Mouse (Mus musculus) gastrocnemius, adult 2 months (tissue): ENCODE results near the gene Cep164. TPM values are rescaled to one million over a fixed set of nuclear protein-coding genes. Genes with fewer than 3 reads are reported as not detected.
"Not testable (repeated sequence)": the region's sequence is repeated elsewhere in the genome, so short reads cannot be mapped to it uniquely, and the experiment has no call there.

Experiments used
- DNase-seq: peaks from one replicate; pipeline ENCODE4 v3.0.0; 2022
- H3K27ac ChIP-seq: fragments of 200-600 bp; 2 replicates; pipeline ENCODE4 v1.8.1; 2022; ENCODE audit warnings: mild to moderate bottlenecking
- H3K4me3 ChIP-seq: fragments of 200-600 bp; 2 replicates; pipeline ENCODE4 v1.8.1; 2022; ENCODE audit warnings: mild to moderate bottlenecking, moderate library complexity
- CTCF ChIP-seq: fragments of 200-600 bp; IDR thresholded peaks from 2 replicates; pipeline ENCODE4 v1.8.1; 2022; ENCODE audit warnings: antibody characterized with exemption, mild to moderate bottlenecking, moderate library complexity
- intact Hi-C: fragments of 180-260 bp; cut with DNase I; formaldehyde crosslinking; loops from one replicate; pipeline ENCODE4 v1.15.1; 2025
- total RNA-seq, 2 experiments: library from RNA; stranded (reverse); gene quantifications; 2 replicates each; pipeline ENCODE4 v1.2.3; 2021

Cep164 gene
- total RNA-seq, 2 experiments from 2014 or later = 2.0 to 2.5 TPM

GRCm38 (mm10) chr9:45846891-45847460 lies 18.5 kb upstream of the Cep164 start:
- intact Hi-C loops = no loop called here
- Histone ChIP-seq H3K27ac (peak overlapping the region; percentile 79), H3K4me3 (no peak overlapping the region)
- TF ChIP-seq CTCF = no peak
- no peak for DNase-seq

GRCm38 (mm10) chr9:45846176-45846575 lies 17.7 kb upstream of the Cep164 start:
- peak overlapping the region; percentile 79 for H3K27ac ChIP-seq
- peak; percentile 13 for DNase-seq
- intact Hi-C loops, H3K4me3 ChIP-seq: not testable (repeated sequence)

GRCm38 (mm10) chr9:45845541-45845940 lies 17.1 kb upstream of the Cep164 start:
- intact Hi-C loops = no loop called here
- peak; percentile 24 for DNase-seq
- Histone ChIP-seq H3K4me3 (no peak overlapping the region; the same call in 1 of the 2 replicates), H3K27ac (peak overlapping the region; percentile 79)
- TF ChIP-seq CTCF = no peak

GRCm38 (mm10) chr9:45843780-45844179 lies 15.3 kb upstream of the Cep164 start:
- Histone ChIP-seq H3K4me3 (peak overlapping the region; percentile 75), H3K27ac (peak overlapping the region; percentile 86)
- peak; percentile 13 for DNase-seq
- TF ChIP-seq CTCF = no peak
- intact Hi-C loops = no loop called here

- intact Hi-C loops = no loop called here
- H3K27ac ChIP-seq = peak overlapping the region; percentile 86
- H3K4me3 ChIP-seq = peak overlapping the region; percentile 75
- TF ChIP-seq CTCF = no peak
- DNase-seq = peak; percentile 55
Observed at GRCm38 (mm10) chr9:45843007-45843406, 14.5 kb upstream of the Cep164 start.

- peak overlapping the region; percentile 75 for H3K4me3 ChIP-seq
- peak overlapping the region; percentile 86 for H3K27ac ChIP-seq
- TF ChIP-seq CTCF = no peak
- peak; percentile 81 for DNase-seq
- intact Hi-C loops = no loop called here
Observed at GRCm38 (mm10) chr9:45841458-45841857, 13.0 kb upstream of the Cep164 start.

- TF ChIP-seq CTCF = no peak
- H3K27ac ChIP-seq = peak overlapping the region; percentile 86
- intact Hi-C loops = no loop called here
- H3K4me3 ChIP-seq = peak overlapping the region; percentile 75
- DNase-seq = peak; percentile 76
Observed at GRCm38 (mm10) chr9:45840331-45840730, 11.8 kb upstream of the Cep164 start.

GRCm38 (mm10) chr9:45839982-45840300 lies 11.4 kb upstream of the Cep164 start:
- TF ChIP-seq CTCF = no peak
- intact Hi-C loops = loop anchor here (5.0 kb wide), 1 partner anchor 37 kb away; no protein-coding TSS in a partner anchor
- DNase-seq = peak; percentile 59
- Histone ChIP-seq H3K27ac (peak overlapping the region; percentile 86), H3K4me3 (peak overlapping the region; percentile 75)

- intact Hi-C loops = loop anchor here (5.0 kb wide), 1 partner anchor 38 kb away; no protein-coding TSS in a partner anchor
- peak; percentile 88 for DNase-seq
- Histone ChIP-seq H3K27ac (peak overlapping the region; percentile 86), H3K4me3 (peak overlapping the region; percentile 75)
- no peak for TF ChIP-seq CTCF
Observed at GRCm38 (mm10) chr9:45839139-45839981, 10.9 kb upstream of the Cep164 start.

GRCm38 (mm10) chr9:45838434-45839138 lies 10.1 kb upstream of the Cep164 start, which contains the start of gene Bace1:
Gene Bace1 (plus strand): TSS chr9:45838580.
- Histone ChIP-seq H3K4me3 (peak within 1 kb of the TSS; percentile 75), H3K27ac (peak within 1 kb of the TSS; percentile 86)
- TF ChIP-seq CTCF = peak; percentile 51
- peak; percentile 91 for DNase-seq
- intact Hi-C loops = loop anchor here (5.0 kb wide), 1 partner anchor 39 kb away; no protein-coding TSS in a partner anchor

- H3K27ac ChIP-seq = peak overlapping the region; percentile 86
- no peak for DNase-seq
- H3K4me3 ChIP-seq = peak overlapping the region; percentile 75
- intact Hi-C loops = loop anchor here (5.0 kb wide), 1 partner anchor 39 kb away; no protein-coding TSS in a partner anchor
- TF ChIP-seq CTCF = no peak
Observed at GRCm38 (mm10) chr9:45838069-45838433, 9.6 kb upstream of the Cep164 start.

- TF ChIP-seq CTCF = no peak
- no peak for DNase-seq
- intact Hi-C loops = no loop called here
- no peak overlapping the region for H3K27ac ChIP-seq
- no peak overlapping the region for H3K4me3 ChIP-seq
Observed at GRCm38 (mm10) chr9:45833461-45833860, 5.0 kb upstream of the Cep164 start.

GRCm38 (mm10) chr9:45832898-45833297 lies 4.4 kb upstream of the Cep164 start:
- intact Hi-C loops = no loop called here

More at GRCm38 (mm10) chr9:45832898-45833297, 4.4 kb upstream of the Cep164 start:
- no peak overlapping the region for H3K27ac ChIP-seq
- H3K4me3 ChIP-seq = no peak overlapping the region
- no peak for DNase-seq
- no peak for TF ChIP-seq CTCF
